Mouse (Mus musculus): ENCODE measurements around the gene Txlna. TPM values are rescaled to one million over a fixed set of nuclear protein-coding genes. Genes with fewer than 3 reads are reported as not detected.

Txlna gene
- polyA plus RNA-seq, 1 experiment from 2014 or later, result 30.7 TPM

DNA sequence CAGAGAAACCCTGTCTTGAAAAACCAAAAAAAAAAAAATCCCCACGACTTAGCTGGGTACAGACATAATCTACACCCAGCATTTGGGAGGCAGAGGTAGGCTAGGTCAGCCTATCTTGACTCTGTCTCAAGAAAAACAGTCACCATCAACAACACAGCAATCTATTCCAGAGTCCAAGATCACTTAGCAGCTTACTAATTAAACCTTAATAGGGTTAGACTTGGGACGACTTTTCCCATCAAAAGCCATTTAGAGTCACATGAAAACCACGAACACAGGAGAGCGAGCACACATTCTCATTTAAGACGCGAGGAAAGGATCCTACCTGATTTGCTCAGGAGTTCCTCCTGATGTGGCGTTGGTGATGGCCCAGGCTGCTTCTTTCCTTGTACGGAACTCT lies 9.5 kb upstream of the Txlna start:
- no peak for ATAC-seq (ENCODE audit: low read depth)
- no peaks in the 10 kb centered on the region for H3K9me3 ChIP-seq (replicated peaks)
- DNase-seq, result no peak
- no peaks in the 10 kb centered on the region for H3K4me1 ChIP-seq (replicated peaks)
- no peaks in the 10 kb centered on the region for H3K27me3 ChIP-seq
- WGBS (ENCODE audit: insufficient replicate concordance), result 86% methylated on average over 8 of the region's 8 CpGs
- H3K4me2 ChIP-seq, result no peak overlapping the region
- H3K4me3 ChIP-seq (replicated peaks), result no peak overlapping the region
- H3K27ac ChIP-seq, result no peak overlapping the region
- no peak overlapping the region for H3K9ac ChIP-seq
- H3K36me3 ChIP-seq, result peaks cover 94% of the 10 kb centered on the region

- no peaks in the 10 kb centered on the region for H3K4me1 ChIP-seq (replicated peaks)
- no peak for ATAC-seq (ENCODE audit: low read depth)
- 80% methylated on average over 1 of the region's 1 CpGs for WGBS (ENCODE audit: insufficient replicate concordance)
These were observed 7.8 kb upstream of the Txlna start for GRCm38 (mm10) chr4:129648656-129649055.

GRCm38 (mm10) chr4:129645204-129645603 lies 4.3 kb upstream of the Txlna start:
- DNase-seq, result no peak
- peaks cover 9% of the 10 kb centered on the region for H3K4me1 ChIP-seq (replicated peaks)
- H3K27ac ChIP-seq, result no peak overlapping the region
- H3K27me3 ChIP-seq, result no peaks in the 10 kb centered on the region
- peaks cover 46% of the 10 kb centered on the region for H3K36me3 ChIP-seq
- H3K9ac ChIP-seq, result no peak overlapping the region
- H3K4me3 ChIP-seq (replicated peaks), result no peak overlapping the region
- no peak overlapping the region for H3K4me2 ChIP-seq
- 61% methylated on average over 6 of the region's 6 CpGs for WGBS (ENCODE audit: insufficient replicate concordance)
- no peaks in the 10 kb centered on the region for H3K9me3 ChIP-seq (replicated peaks)
- ATAC-seq (ENCODE audit: low read depth), result no peak

More at GRCm38 (mm10) chr4:129648656-129649055, 7.8 kb upstream of the Txlna start:
- H3K36me3 ChIP-seq, result peaks cover 77% of the 10 kb centered on the region
- no peaks in the 10 kb centered on the region for H3K27me3 ChIP-seq
- no peak overlapping the region for H3K4me2 ChIP-seq
- H3K4me3 ChIP-seq (replicated peaks), result no peak overlapping the region
- DNase-seq, result no peak
- no peak overlapping the region for H3K27ac ChIP-seq
- no peak overlapping the region for H3K9ac ChIP-seq
- no peaks in the 10 kb centered on the region for H3K9me3 ChIP-seq (replicated peaks)

DNA sequence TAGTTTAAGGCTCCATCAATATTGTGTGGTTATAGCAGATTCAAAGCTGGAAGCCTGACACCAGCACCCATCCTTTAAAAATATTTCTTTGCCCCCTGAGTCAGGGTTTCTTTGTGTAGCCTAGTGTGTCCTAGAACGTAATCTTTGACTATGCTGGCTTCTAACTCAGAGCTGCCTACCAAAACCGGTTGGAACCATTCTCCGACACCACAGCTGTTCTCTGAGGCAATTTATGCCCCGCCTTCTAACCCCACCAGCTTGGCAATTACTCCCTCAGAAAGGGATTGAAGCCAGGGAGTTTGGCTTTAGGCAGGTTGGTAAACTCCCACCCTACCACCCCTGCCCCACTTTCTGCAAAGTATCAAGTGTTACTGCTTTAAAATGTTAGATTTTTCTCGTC lies 891 bp upstream of the Txlna start:
- ATAC-seq (ENCODE audit: low read depth), result no peak
- peaks cover 41% of the 10 kb centered on the region for H3K36me3 ChIP-seq

GRCm38 (mm10) chr4:129640101-129640637 lies 696 bp downstream of the Txlna start:
- peaks cover 45% of the 10 kb centered on the region for H3K36me3 ChIP-seq
- no peak for DNase-seq
- 1% methylated on average over 17 of the region's 17 CpGs for WGBS (ENCODE audit: insufficient replicate concordance)

More for the DNA sequence above, 891 bp upstream of the Txlna start:
- Histone ChIP-seq H3K4me2 (peak overlapping the region; percentile 56), H3K27ac (peak overlapping the region; percentile 48), H3K4me1 (replicated peaks) (peaks cover 33% of the 10 kb centered on the region), H3K27me3 (no peaks in the 10 kb centered on the region), H3K9ac (peak overlapping the region; percentile 83; the same call in 1 of the 2 replicates), H3K9me3 (replicated peaks) (no peaks in the 10 kb centered on the region), H3K4me3 (replicated peaks) (peak overlapping the region; percentile 73)
- 68% methylated on average over 5 of the region's 5 CpGs for WGBS (ENCODE audit: insufficient replicate concordance)
- no peak for DNase-seq

GRCm38 (mm10) chr4:129639221-129639620 lies 1.6 kb downstream of the Txlna start:
- H3K4me1 ChIP-seq (replicated peaks), result peaks cover 41% of the 10 kb centered on the region
- WGBS (ENCODE audit: insufficient replicate concordance), result 83% methylated on average over 15 of the region's 15 CpGs
- H3K27ac ChIP-seq, result 0 out of 2 replicates have a peak overlapping the region, but pooled peaks have one; percentile 87
- peak overlapping the region; percentile 73 for H3K4me3 ChIP-seq (replicated peaks)
- no peaks in the 10 kb centered on the region for H3K9me3 ChIP-seq (replicated peaks)
- H3K4me2 ChIP-seq, result peak overlapping the region; percentile 88
- no peaks in the 10 kb centered on the region for H3K27me3 ChIP-seq
- H3K9ac ChIP-seq, result peak overlapping the region; percentile 83
- peaks cover 54% of the 10 kb centered on the region for H3K36me3 ChIP-seq
- ATAC-seq (ENCODE audit: low read depth) (no peak), DNase-seq (no peak)

More at GRCm38 (mm10) chr4:129640101-129640637, 696 bp downstream of the Txlna start:
- H3K4me2 ChIP-seq, result peak overlapping the region; percentile 88
- H3K9ac ChIP-seq, result peak overlapping the region; percentile 83
- H3K4me3 ChIP-seq (replicated peaks), result peak overlapping the region; percentile 73
- H3K27ac ChIP-seq, result peak overlapping the region; percentile 87
- no peaks in the 10 kb centered on the region for H3K9me3 ChIP-seq (replicated peaks)
- H3K27me3 ChIP-seq, result no peaks in the 10 kb centered on the region
- no peak for ATAC-seq (ENCODE audit: low read depth)
- H3K4me1 ChIP-seq (replicated peaks), result peaks cover 33% of the 10 kb centered on the region

DNA sequence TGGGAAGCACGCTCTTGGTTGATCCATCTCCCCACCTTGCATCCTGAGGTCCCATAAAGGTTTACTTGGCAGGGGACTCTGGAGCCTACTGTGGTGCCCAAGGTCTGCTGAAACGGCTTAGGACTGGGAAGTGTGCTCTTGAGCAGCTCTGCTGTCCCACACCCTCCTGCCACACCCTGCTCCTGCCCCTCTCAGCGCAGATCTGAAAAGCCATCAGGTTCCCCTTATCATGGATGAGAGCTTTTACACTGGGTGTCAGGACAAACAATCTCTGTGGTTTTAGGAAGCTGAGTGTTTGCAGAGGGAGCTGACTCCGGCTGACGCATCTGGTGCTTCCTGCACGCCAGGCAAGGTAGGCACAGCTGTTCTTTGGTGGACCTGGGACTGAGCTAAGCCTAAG lies 7.0 kb downstream of the Txlna start:
- peaks cover 28% of the 10 kb centered on the region for H3K4me1 ChIP-seq (replicated peaks)
- H3K4me3 ChIP-seq (replicated peaks), result 0 out of 2 replicates have a peak overlapping the region, but pooled peaks have one; percentile 10
- WGBS (ENCODE audit: insufficient replicate concordance), result 43% methylated on average over 6 of the region's 6 CpGs
- DNase-seq, result no peak
- peak overlapping the region; percentile 44 for H3K4me2 ChIP-seq
- peaks cover 98% of the 10 kb centered on the region for H3K36me3 ChIP-seq
- peak overlapping the region; percentile 53 for H3K27ac ChIP-seq
- peak overlapping the region; percentile 40; the same call in 1 of the 2 replicates for H3K9ac ChIP-seq
- peak; percentile 87 for ATAC-seq (ENCODE audit: low read depth)
- H3K27me3 ChIP-seq, result no peaks in the 10 kb centered on the region
- H3K9me3 ChIP-seq (replicated peaks), result no peaks in the 10 kb centered on the region

DNA sequence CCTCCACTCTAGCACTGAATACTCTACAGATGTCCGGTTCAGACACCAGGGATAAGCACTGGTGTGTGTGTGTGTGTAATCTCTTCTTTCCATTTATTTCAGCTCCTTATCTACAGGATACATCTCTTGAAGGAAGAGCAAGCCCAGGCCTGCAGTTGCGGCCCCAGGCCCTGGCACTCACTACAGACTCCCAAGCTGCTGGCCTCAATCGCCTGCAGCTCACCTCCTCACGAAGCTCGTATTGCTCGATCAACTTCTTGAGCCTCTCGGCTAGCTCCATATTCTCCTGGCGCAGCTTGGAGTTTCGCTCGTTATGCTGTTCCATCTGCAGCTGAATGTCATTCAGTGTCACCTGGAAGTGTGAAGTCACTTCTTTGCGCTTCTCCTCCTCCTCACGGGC lies 9.0 kb downstream of the Txlna start:
- Histone ChIP-seq H3K4me3 (replicated peaks) (no peak overlapping the region), H3K4me1 (replicated peaks) (peaks cover 20% of the 10 kb centered on the region), H3K4me2 (no peak overlapping the region), H3K27me3 (no peaks in the 10 kb centered on the region), H3K27ac (no peak overlapping the region), H3K36me3 (peaks cover 99% of the 10 kb centered on the region), H3K9ac (no peak overlapping the region), H3K9me3 (replicated peaks) (no peaks in the 10 kb centered on the region)
- ATAC-seq (ENCODE audit: low read depth), result no peak
- no peak for DNase-seq
- WGBS (ENCODE audit: insufficient replicate concordance), result 91% methylated on average over 12 of the region's 12 CpGs

GRCm38 (mm10) chr4:129630944-129631343 lies 9.9 kb downstream of the Txlna start:
- H3K9ac ChIP-seq, result no peak overlapping the region
- H3K4me1 ChIP-seq (replicated peaks), result peaks cover 29% of the 10 kb centered on the region
- H3K4me2 ChIP-seq, result no peak overlapping the region
- DNase-seq (no peak), ATAC-seq (ENCODE audit: low read depth) (no peak)
- no peak overlapping the region for H3K27ac ChIP-seq
- no peaks in the 10 kb centered on the region for H3K9me3 ChIP-seq (replicated peaks)
- peaks cover 99% of the 10 kb centered on the region for H3K36me3 ChIP-seq
- H3K27me3 ChIP-seq, result no peaks in the 10 kb centered on the region
- H3K4me3 ChIP-seq (replicated peaks), result no peak overlapping the region
- WGBS (ENCODE audit: insufficient replicate concordance), result 93% methylated on average over 4 of the region's 4 CpGs

- Histone ChIP-seq H3K4me1 (replicated peaks) (peaks cover 51% of the 10 kb centered on the region), H3K27ac (no peak overlapping the region), H3K27me3 (no peaks in the 10 kb centered on the region), H3K9ac (no peak overlapping the region), H3K36me3 (peaks cover 51% of the 10 kb centered on the region), H3K9me3 (replicated peaks) (no peaks in the 10 kb centered on the region), H3K4me2 (no peak overlapping the region), H3K4me3 (replicated peaks) (no peak overlapping the region)
- DNase-seq (no peak), ATAC-seq (ENCODE audit: low read depth) (no peak)
- 72% methylated on average over 6 of the region's 6 CpGs for WGBS (ENCODE audit: insufficient replicate concordance)
These were observed 14.8 kb downstream of the Txlna start for GRCm38 (mm10) chr4:129626035-129626434.

DNA sequence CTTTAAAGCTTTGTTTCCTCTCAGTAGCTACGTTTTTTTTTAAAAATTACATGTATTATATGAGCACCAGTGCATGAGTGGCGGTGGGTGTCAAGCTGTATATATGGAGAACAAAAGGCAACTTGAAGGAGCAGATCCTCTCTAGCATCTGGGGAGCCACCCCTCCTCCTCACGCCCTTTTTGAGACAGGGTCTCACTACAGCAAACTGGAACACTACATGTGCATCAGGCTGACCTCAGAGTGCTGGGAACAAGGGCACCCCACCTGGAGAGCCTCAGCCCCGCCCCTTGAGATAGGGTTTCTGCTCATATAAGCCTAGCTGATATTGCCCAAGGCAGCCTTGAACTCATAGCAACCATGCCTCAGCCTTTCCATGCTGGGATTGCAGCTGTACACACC lies 15.4 kb downstream of the Txlna start:
- ATAC-seq (ENCODE audit: low read depth) (no peak), DNase-seq (no peak)
- H3K27ac ChIP-seq, result peak overlapping the region; percentile 88
- peak overlapping the region; percentile 64; the same call in 1 of the 2 replicates for H3K9ac ChIP-seq
- H3K4me2 ChIP-seq, result peak overlapping the region; percentile 75
- H3K9me3 ChIP-seq (replicated peaks), result no peaks in the 10 kb centered on the region
- H3K4me1 ChIP-seq (replicated peaks), result peaks cover 55% of the 10 kb centered on the region
- H3K36me3 ChIP-seq, result peaks cover 46% of the 10 kb centered on the region
- no peaks in the 10 kb centered on the region for H3K27me3 ChIP-seq
- WGBS (ENCODE audit: insufficient replicate concordance), result 41% methylated on average over 4 of the region's 4 CpGs
- H3K4me3 ChIP-seq (replicated peaks), result no peak overlapping the region

- peaks cover 41% of the 10 kb centered on the region for H3K36me3 ChIP-seq
- H3K4me3 ChIP-seq (replicated peaks), result peak overlapping the region; percentile 62
- H3K9me3 ChIP-seq (replicated peaks), result no peaks in the 10 kb centered on the region
- peaks cover 55% of the 10 kb centered on the region for H3K4me1 ChIP-seq (replicated peaks)
- H3K9ac ChIP-seq, result peak overlapping the region; percentile 64
- WGBS (ENCODE audit: insufficient replicate concordance), result under 1% methylated on average over 6 of the region's 6 CpGs
- no peaks in the 10 kb centered on the region for H3K27me3 ChIP-seq
- peak overlapping the region; percentile 88 for H3K27ac ChIP-seq
- ATAC-seq (ENCODE audit: low read depth), result peak; percentile 7; the same call in 1 of the 2 replicates
- no peak for DNase-seq
- peak overlapping the region; percentile 75 for H3K4me2 ChIP-seq
These were observed 15.9 kb downstream of the Txlna start for GRCm38 (mm10) chr4:129625029-129625370.

Data from liver, embryonic 13.5 days (tissue).